Mouse (Mus musculus): ENCODE measurements around the gene Gtse1.

DNA sequence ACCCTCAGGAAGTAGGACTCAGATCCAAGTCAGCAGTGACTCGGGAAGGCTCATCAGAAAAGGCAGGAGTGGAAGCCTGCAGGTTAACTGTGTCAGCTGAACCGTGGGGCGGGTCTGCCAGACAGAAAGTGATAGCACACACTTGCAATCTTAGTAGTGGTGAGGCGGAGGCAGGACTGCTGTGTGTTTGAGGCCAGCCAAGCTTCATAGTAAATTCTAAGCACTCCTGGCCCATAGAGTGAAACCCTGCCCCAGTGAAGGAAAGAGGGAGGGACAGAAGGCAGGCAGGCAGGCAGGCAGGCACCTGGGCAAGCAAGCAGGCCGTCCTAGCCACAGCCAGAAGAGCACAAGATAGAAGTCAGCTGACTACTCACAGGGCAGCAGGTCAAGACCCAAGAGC, 26.1 kb downstream of the Gtse1 start:
- TF ChIP-seq CTCF (IDR thresholded peaks at IDR 0.05; ENCODE audit: extremely low read depth, insufficient read depth, low read length), result no peak
- no peak for TF ChIP-seq POLR2A (IDR thresholded peaks at IDR 0.05; ENCODE audit: extremely low read depth, insufficient read depth, low read length)
